Mouse (Mus musculus) G1E-ER4 (cell line): ENCODE results near the gene Gbgt1. TPM values are rescaled to one million over a fixed set of nuclear protein-coding genes. Genes with fewer than 3 reads are reported as not detected.

ENCODE experiments used
- GATA1 ChIP-seq: IDR thresholded peaks from one replicate; pipeline ENCODE4 v1.8.0; 2012; ENCODE audit warnings: low read length, inconsistent platforms
- polyA plus RNA-seq: library from polyadenylated mRNA; stranded (reverse); fragments of >175 nt; gene quantifications from 2 replicates; pipeline ENCODE4 v1.2.3, GENCODE M21; 2012

Gene Gbgt1
- not detected in 2 replicates for polyA plus RNA-seq

DNA sequence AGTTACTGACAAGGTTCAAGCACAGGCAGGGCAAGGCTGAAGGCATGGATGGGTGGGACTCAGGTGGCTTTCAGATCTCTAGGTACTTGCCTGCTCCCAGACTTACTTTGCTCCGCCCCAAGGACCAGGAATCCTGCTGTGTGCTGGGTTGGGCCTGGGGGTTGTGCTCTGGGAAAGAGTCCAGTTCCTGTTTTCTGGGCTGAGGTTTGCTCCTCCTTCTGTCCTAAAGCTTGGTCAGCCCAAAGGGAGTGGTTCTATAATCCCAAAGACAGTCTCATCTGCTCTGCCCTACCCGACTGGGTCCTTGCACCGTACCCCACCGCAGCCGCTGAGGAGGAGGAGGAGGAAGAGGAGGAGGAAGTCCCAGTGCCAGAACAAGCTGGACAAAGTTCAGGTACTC, at the start of gene Gbgt1:
Gene Gbgt1 (plus strand): TSS at position 221 of the 400 bp plus-strand sequence.
- TF ChIP-seq GATA1: no peak

DNA sequence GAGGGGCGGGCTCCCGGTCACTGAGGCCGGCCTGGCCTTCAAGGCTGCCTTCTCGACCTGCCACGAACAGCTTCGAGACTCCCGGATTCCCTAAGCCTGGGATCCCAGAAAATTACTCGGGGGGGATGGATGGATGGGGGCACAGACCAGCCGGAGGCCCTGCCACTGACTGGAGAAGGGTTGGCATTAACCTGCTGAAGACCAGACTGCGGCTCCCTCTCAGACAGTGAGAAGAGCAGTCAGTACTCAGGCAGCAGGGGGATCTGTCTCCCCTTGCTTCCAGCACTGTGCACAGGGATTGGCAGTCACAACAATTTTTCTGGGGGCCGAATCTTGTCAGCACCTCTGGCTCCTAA, 49.4 kb upstream of the Gbgt1 start:
- no peak for TF ChIP-seq GATA1

DNA sequence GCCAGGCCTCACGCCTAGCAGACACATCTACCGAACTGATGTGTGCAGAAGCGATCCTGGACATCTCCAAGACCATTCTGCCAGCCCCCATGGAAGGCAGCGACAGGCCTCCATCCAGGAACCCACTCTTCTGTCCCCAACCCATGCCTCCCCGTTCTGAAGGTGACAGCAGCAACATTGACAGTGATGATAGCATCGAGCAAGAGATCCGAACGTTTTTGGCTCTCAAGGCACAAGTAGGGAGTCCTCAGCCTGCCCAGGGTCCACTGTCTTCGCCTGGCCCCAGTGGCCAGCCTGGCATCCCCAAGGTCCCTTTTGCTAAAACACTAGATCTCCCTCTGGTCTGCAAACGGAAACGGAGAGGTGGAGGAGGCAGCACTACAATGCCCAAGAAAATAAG, 45.0 kb upstream of the Gbgt1 start:
- no peak for TF ChIP-seq GATA1

DNA sequence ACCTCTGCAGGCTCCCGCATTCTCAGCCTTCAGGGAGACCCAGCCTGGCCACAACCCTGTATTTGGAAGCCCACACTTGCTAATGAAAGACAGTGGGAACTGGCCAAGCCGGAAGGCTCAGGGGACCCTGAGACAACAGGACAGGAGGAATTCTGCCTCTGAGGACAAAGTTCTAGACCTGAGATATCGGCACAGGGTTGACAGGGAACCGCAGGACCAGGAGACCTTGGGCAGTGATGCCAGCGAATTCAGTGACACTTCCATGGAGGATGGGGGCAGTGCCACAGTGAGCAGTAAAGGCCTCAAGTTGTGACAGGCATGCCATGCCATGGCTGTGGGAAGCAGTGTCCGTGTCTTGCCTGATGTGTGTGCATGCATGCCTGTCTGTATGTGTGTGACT, 43.2 kb upstream of the Gbgt1 start:
- TF ChIP-seq GATA1: no peak

DNA sequence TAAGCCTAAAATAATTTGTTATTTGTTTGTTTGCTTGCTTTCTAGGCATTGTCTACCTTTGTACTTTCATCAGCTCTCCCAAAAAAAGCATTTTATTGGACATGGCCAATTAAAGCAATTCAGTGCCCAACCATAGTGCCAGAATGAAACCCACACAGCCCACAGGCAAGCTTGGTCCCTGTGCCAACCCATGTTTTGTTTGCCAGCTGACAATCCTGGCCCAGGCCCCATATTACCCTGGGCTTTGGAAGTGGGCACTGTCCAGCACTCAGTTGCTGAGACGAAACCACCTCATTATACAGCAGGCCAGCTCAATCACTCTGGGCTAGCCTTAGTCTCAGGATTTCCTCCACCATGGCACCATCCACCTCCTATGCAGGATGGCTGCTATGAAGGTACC, 40.1 kb upstream of the Gbgt1 start:
- no peak for TF ChIP-seq GATA1

DNA sequence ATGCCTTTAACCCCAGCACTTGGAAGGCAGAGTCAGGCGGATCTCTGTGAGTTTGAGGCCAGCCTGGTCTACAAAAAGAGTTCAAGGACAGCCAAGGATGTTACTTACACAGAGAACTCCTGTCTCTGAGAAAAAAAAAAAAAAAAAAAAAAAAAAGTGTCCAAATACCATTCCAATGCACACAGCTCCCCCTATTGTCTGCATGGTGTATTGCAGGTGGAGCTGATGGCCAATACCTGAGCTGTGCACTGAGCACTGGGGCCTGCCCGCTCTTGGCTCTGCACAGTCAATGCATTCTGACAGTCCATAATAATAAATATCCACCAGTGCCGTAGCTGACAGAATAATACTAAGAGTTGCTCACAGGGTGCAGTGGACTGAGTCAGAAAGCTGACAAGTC, 32.8 kb upstream of the Gbgt1 start:
- TF ChIP-seq GATA1: no peak

DNA sequence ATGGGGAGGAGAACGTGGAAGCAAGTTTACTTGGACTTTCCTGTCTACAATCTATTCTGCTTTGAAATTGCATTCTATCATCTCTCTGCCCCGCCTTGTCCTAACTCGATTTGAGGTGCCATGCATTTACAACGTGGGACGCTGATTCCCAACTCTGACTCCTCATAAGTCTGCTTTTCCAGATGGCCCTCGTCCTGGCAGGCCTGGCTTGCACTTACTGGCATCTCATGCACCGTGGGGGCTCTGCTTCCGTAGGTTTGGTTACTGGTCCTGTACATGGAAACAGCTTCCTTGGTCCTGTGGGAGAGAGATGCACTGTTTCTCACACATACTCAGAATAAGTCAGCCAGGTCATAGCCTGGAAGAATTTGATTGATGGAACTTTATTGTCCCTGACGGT, 31.8 kb upstream of the Gbgt1 start:
- no peak for TF ChIP-seq GATA1

DNA sequence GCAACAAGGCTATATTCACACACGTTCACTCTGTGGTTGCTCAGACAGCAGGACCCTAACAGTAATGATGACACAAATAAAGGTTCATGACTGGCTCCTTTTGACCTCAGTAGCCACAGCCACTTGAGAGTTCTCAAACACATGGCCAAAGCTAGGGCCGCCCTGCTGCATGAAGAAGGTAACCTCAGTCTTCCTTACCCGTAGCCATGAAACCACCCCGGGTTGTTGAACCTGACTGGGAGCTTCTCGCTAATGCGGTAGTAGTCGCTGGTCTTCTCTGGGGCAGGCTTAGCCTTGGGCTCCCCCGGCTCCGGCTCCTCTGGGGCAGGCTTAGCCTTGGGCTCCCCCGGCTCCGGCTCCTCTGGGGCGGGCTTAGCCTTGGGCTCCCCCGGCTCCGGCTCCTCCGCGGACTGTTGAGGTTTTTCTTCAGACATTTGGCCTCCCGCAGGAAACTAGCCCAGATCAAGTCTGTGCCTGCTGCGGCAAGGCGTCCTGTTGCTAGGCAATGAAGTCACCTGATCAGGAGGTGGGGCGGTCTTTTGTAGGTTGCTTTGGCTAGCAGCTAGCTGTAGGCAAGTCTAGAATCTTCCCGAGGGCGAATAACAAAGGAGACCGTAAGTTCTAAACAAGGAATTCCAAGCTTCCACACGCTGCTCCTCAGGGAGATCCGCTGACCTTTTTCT, 30.7 kb upstream of the Gbgt1 start, which contains the start of gene 1700007K13Rik:
Gene 1700007K13Rik (minus strand): TSS at position 497 of the 683 bp plus-strand sequence.
- no peak for TF ChIP-seq GATA1

DNA sequence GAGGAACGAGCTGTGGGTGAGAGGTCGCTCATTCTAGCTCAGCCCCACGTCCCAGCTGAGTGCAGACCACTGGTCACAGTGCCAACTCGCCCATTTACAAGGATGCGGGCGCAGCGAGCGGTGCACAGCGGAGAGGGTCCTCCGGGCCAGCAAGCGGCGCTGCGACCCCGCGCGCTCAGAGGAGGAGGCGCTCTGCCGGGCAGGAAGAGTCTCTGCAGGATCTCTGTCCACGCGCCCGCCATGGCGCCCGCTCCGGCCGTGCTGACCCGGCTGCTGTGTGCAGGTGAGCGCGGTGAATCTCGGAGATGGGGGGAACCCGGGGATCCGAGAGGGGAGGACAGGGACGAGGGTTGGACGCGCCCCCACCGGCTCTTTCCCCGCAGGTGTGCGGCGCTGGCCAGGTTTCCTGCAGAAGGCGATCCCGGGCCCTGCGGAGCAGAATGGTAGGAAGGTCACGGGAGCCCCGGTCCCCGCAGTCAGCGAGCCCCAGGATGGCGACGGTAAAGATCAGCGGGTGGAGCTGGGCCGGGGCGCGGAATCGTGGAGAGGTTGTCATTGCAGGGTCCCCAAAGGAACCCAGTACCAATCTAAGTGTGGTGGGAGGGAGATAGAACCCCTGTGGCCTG, 28.7 kb upstream of the Gbgt1 start, which contains the start of gene Mrps2:
Gene Mrps2 (plus strand): TSS at position 207 of the 626 bp plus-strand sequence.
- TF ChIP-seq GATA1: no peak

DNA sequence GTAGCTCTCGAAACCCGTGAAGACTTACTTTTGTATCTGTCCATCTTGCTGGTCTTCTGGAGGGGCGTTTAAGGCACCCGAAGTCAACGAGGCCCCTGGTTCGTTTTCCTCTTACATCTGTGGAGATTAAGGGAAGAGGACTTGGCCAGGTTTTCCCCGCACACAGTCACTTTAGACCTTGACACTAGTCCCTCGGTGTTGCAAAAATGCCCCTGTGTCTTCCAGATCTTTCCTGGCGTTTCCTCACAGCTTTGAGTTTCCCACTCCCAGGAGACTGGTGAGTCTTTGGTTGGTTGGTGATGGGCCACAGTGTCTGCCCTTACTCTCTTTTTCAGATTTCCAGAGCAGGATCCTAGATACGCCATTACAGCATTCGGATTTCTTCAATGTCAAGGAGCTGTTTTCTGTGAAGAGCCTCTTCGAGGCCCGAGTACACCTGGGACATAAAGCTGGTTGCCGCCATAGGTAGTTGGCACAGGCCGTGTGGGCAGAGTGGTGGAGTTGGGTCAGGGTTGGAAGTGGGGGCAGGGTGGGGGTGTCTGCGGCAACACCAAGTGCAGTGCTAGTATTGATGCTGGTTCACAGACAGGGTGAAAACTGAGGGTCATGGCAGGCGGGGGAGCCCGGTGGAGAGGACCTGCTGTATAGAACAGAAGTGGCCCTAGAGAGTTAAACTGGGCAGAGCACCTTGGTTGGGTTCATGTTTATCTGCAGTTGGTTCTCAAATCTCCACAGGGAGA, 28.0 kb upstream of the Gbgt1 start:
- TF ChIP-seq GATA1: no peak

DNA sequence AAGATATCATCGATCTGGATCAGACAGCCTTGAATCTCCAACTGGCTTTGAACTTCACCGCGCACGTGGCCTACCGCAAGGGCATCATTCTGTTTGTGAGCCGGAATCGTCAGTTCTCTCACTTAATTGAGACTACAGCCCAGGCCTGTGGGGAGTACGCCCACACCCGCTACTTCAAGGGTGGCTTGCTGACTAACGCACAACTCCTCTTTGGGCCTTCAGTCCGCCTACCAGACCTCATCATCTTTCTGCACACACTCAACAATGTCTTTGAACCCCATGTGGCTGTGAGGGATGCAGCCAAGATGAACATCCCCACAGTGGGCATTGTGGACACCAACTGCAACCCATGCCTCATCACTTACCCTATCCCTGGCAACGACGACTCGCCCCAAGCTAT, 27.2 kb upstream of the Gbgt1 start:
- no peak for TF ChIP-seq GATA1

DNA sequence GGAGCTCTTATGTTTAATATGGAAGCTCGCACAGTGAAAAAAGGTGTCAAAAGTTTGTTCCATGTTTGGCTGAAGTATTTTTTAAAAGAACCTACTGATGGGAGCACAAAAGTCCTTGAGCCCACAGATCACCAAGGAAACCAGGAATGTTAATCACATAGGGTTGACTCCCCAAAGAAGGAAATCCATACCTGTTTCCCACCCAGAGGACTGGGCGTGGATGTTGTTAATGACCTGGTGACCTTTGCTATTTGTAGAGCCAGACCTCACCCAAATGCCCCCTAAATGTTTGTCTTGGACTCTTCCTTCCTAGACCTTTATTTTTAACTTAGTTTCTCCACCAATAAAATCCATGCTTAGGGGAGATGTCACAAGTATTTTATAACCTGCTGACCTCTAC, 26.1 kb upstream of the Gbgt1 start:
- no peak for TF ChIP-seq GATA1

DNA sequence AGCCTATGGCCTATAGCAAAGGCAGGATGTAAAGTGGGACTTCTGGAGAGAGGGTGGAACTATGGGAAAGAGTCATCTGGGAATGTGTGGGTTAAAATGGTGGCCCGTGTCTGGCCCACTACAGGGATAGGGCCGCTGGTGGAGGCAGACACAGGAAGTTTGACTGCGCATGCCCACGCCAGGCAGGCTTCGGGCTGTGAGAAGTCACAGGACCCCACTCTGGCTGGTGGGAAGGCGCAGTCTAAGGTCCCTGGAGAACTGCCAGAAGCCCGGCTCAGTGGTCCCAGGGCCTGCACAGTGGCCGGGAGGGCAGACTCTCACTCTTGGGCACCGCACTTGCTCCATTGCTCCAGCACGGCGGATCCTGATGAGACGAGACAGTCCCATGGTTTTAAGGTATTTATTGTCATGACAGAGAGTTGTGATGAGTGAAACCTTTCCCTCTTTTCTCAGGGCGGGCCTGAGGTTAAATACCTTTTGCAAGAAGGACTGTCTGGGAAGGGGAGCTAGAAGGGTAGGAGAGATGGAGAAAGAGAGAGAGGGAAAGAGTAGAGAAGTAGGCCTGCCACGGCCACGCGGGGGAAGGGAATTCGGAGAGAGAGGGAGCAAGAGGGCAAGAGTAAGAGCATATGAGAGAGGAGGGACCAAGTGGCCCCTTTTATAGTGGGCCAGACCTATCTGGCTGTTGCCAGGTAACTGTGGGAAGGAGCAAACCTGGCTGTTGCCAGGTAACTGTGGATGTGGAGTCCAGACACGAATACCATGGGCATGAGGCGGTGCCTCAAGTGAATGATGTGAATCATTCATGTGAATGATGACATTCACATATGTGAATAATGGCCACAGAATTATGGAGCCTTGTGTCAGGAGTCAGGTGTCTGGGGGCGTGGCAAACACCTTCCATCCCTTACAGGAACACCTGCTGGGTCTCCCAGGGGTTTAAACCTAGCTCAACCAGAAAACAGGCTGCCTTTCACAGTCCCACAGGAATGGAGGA, 17.2 kb upstream of the Gbgt1 start:
- TF ChIP-seq GATA1: no peak

DNA sequence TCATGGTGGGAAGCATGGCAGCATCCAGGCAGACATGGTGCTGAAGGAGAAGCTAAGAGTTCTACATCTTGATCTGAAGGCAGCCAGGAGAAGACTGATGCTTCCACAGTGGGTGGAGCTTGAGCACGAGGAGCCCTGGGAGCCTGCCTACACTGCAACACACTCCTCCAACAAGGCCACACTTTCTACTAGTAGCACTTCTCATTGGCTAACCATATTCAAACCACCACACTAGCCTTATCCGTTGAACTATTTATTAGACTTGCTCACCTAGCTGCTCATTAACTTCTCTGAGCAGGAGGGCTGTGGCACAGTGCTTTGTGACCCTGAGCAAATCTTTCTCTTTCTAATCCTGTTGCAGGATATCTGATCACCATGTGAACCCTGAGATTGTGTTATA, 12.8 kb upstream of the Gbgt1 start:
- TF ChIP-seq GATA1: no peak

DNA sequence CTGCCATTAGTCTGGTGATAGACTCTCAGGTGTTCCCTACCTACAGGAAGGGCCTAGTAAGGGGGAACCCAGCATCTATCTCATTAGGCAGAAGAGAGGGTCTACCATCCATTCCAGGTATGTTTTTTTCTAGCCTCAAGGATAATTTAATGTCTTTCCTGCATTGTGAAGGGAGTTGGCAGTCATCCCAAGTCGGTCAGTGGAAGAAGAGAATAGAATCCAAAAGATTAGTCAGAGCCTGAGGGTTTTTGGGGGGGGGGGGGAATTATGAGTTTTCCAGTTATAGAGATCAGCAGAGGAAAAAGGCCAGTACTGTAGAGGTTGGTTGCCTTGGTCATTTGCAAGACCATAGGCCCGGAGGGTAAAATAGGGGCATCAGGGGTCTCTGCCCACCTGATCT, 2.2 kb upstream of the Gbgt1 start:
- TF ChIP-seq GATA1: no peak
